Mouse (Mus musculus): ENCODE results near the gene Pecr. TPM values are rescaled to one million over a fixed set of nuclear protein-coding genes. Genes with fewer than 3 reads are reported as not detected.
"Not testable (repeated sequence)": the region's sequence is repeated elsewhere in the genome, so short reads cannot be mapped to it uniquely, and the experiment has no call there.

Gene Pecr
- polyA plus RNA-seq, 1 experiment from 2014 or later, result 27.2 TPM

DNA sequence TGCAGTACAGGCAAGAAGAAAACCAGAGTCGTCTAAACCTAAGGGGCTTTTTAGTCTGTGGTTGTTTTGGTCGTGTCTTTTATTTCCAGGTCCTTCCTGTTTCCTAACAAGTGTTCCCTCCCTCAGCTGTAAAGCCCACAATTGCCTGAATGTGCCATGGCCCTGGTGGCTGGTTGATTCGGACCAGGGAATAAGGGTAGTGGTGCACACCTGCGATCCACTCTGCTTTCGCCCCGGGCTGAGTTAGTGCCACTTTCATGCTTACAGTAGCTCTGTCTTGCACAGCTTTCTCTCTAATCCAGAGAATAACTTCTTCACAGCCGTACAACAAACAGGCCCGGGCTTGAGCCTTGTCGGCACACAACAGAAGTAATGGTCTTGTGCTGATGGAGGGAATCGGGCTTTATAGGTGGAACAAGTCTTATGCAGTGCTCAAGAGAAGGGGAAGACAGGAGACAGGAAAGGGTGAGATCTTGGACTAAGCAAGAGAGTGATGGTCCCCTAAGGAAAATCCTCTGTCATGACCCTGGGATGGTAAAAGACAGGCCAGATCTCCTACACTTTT lies 46.0 kb downstream of the Pecr start:
- TF ChIP-seq CTCF (IDR thresholded peaks at IDR 0.05), result no peak
- ATAC-seq, result no peak
- ChIA-PET POLR2A (interaction anchor here (1.9 kb wide), 1 partner anchor 17 kb away, joined by 6 read pairs; no protein-coding TSS in a partner anchor), CTCF (interaction anchor here (1.3 kb wide), 1 partner anchor 11 kb away, joined by 3 read pairs; no protein-coding TSS in a partner anchor)
- no peaks in the 10 kb centered on the region for H3K27me3 ChIP-seq
- DNase-seq (ENCODE audit: low read depth, low spot score), result no peak
- in situ Hi-C loops (cut with MboI; ENCODE audit: low pct_unique_long_range_greater_than_20kb), result no loop called here

DNA sequence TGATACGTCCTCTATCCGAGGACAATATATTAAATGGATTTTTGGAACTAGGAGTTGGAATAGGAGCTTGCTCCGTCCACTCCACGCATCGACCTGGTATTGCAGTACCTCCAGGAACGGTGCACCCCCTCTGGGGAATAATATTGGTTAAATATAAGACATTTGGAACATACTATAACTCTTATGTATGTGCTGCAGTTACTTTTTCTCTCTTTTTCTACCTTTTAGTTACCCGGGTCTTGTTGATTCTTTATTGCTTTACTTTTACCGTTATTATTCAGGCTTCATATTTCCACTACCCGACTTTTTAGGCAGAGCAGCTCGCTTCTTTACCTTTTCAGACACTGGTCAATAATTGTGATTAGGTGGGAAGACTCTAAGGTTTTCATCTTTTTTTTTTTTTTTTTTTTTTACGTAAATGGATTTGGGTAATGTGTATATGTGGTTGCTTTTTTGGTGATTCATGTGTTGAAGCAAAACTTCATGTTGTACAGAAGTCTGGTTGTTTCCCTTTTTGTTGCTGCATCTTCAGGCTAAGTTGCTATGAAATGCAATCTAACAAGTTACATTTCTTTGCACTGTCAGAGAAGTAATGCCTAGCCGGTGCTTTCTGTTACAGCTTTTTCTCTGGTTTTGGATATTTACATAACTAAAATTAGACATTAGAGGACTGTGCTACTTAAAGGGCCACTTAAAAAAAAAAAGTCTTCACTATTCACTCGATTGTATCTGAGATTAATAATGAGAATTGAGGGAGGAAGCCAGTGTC lies 46.9 kb downstream of the Pecr start:
- CTCF ChIA-PET, result no interaction called here
- H3K27me3 ChIP-seq, result no peaks in the 10 kb centered on the region
- no peak for TF ChIP-seq CTCF (IDR thresholded peaks at IDR 0.05)
- peak; percentile 53 for ATAC-seq
- no peak for DNase-seq (ENCODE audit: low read depth, low spot score)
- in situ Hi-C loops (cut with MboI; ENCODE audit: low pct_unique_long_range_greater_than_20kb), result no loop called here
- POLR2A ChIA-PET, result interaction anchor here (0.6 to 1.9 kb wide), 4 partner anchors 10 to 334 kb away, joined by 3 to 6 read pairs (median 5); no protein-coding TSS in a partner anchor

- CTCF ChIA-PET; H3K27me3 ChIP-seq; in situ Hi-C loops (cut with MboI; ENCODE audit: low pct_unique_long_range_greater_than_20kb); DNase-seq (ENCODE audit: low read depth, low spot score): not testable (repeated sequence)
- ATAC-seq, result peak; percentile 79
- POLR2A ChIA-PET, result interaction anchor here (1.5 to 1.9 kb wide), 2 partner anchors 9 to 18 kb away, joined by 3 to 6 read pairs; no protein-coding TSS in a partner anchor
These were observed 47.6 kb downstream of the Pecr start for GRCm38 (mm10) chr1:72236363-72237006.

- in situ Hi-C loops (cut with MboI; ENCODE audit: low pct_unique_long_range_greater_than_20kb); ATAC-seq; POLR2A ChIA-PET; DNase-seq (ENCODE audit: low read depth, low spot score); H3K27me3 ChIP-seq: not testable (repeated sequence)
- TF ChIP-seq CTCF (IDR thresholded peaks at IDR 0.05), result peak; percentile 61
- CTCF ChIA-PET, result interaction anchor here (1.4 to 1.5 kb wide), 2 partner anchors 12 to 24 kb away, joined by 3 read pairs; no protein-coding TSS in a partner anchor
These were observed 51.5 kb downstream of the Pecr start for GRCm38 (mm10) chr1:72232592-72232991.

GRCm38 (mm10) chr1:72228974-72229373 lies 55.1 kb downstream of the Pecr start:
- H3K27me3 ChIP-seq, result no peaks in the 10 kb centered on the region
- in situ Hi-C loops (cut with MboI; ENCODE audit: low pct_unique_long_range_greater_than_20kb), result no loop called here
- ChIA-PET CTCF (no interaction called here), POLR2A (interaction anchor here (0.6 kb wide), 1 partner anchor 1617 kb away, joined by 4 read pairs; no protein-coding TSS in a partner anchor)
- TF ChIP-seq CTCF (IDR thresholded peaks at IDR 0.05), result no peak
- DNase-seq (ENCODE audit: low read depth, low spot score) (no peak), ATAC-seq (no peak)

GRCm38 (mm10) chr1:72227546-72227945 lies 56.6 kb downstream of the Pecr start:
- in situ Hi-C loops (cut with MboI; ENCODE audit: low pct_unique_long_range_greater_than_20kb), result no loop called here
- CTCF ChIA-PET, result interaction anchor here (0.6 to 1.9 kb wide), 3 partner anchors 10 to 16 kb away, joined by 3 read pairs; no protein-coding TSS in a partner anchor
- POLR2A ChIA-PET, result interaction anchor here (1.3 to 2.1 kb wide), 2 partner anchors 9 to 17 kb away, joined by 3 to 5 read pairs; no protein-coding TSS in a partner anchor
- no peaks in the 10 kb centered on the region for H3K27me3 ChIP-seq
- TF ChIP-seq CTCF (IDR thresholded peaks at IDR 0.05), result no peak
- DNase-seq (ENCODE audit: low read depth, low spot score) (no peak), ATAC-seq (no peak)

- DNase-seq (ENCODE audit: low read depth, low spot score) (no peak), ATAC-seq (no peak)
- in situ Hi-C loops (cut with MboI; ENCODE audit: low pct_unique_long_range_greater_than_20kb), result no loop called here
- no peak for TF ChIP-seq CTCF (IDR thresholded peaks at IDR 0.05)
- CTCF ChIA-PET, result interaction anchor here (1.5 to 1.9 kb wide), 2 partner anchors 10 to 11 kb away, joined by 3 read pairs; no protein-coding TSS in a partner anchor
- POLR2A ChIA-PET, result interaction anchor here (1.3 to 2.1 kb wide), 2 partner anchors 10 to 18 kb away, joined by 3 to 5 read pairs; no protein-coding TSS in a partner anchor
- H3K27me3 ChIP-seq, result no peaks in the 10 kb centered on the region
These were observed 57.1 kb downstream of the Pecr start for GRCm38 (mm10) chr1:72226887-72227481.

- in situ Hi-C loops (cut with MboI; ENCODE audit: low pct_unique_long_range_greater_than_20kb), result no loop called here
- CTCF ChIA-PET, result interaction anchor here (1.9 kb wide), 1 partner anchor 12 kb away, joined by 3 read pairs; no protein-coding TSS in a partner anchor
- POLR2A ChIA-PET, result interaction anchor here (0.6 to 2.1 kb wide), 3 partner anchors 10 to 575 kb away, joined by 3 to 5 read pairs (median 3); no protein-coding TSS in a partner anchor
- H3K27me3 ChIP-seq, result no peaks in the 10 kb centered on the region
- DNase-seq (ENCODE audit: low read depth, low spot score) (no peak), ATAC-seq (peak; percentile 68)
- TF ChIP-seq CTCF (IDR thresholded peaks at IDR 0.05), result no peak
These were observed 57.8 kb downstream of the Pecr start for GRCm38 (mm10) chr1:72226172-72226886.

DNA sequence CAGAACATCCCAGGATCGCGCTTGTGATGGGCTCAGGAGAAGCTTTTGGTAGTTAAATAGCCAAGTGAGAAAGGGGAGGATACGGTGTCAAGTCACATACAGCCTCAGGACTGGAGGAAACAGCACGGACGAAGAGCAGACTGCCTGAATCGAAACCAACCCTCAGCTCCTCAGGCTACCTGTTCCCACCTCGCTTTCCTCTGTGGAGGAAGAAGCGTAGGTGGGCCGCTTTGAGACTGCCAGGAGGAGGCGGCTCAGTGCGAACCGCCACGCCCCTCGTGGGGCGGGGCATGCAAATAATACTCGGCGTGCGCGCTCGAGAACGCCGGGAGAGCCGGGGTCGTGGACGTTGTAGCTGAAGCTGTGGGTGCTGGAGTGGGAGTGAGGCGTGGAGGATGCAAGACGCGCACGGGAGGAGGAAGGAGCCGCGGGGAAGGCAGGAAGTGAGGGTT lies 58.4 kb downstream of the Pecr start:
- DNase-seq (ENCODE audit: low read depth, low spot score); in situ Hi-C loops (cut with MboI; ENCODE audit: low pct_unique_long_range_greater_than_20kb); H3K27me3 ChIP-seq: not testable (repeated sequence)
- POLR2A ChIA-PET, result interaction anchor here (0.6 to 2.1 kb wide), 2 partner anchors 19 to 574 kb away, joined by 3 to 5 read pairs; no protein-coding TSS in a partner anchor
- CTCF ChIA-PET, result interaction anchor here (1.9 kb wide), 1 partner anchor 13 kb away, joined by 3 read pairs; no protein-coding TSS in a partner anchor
- peak; percentile 66 for ATAC-seq
